Mouse (Mus musculus): ENCODE results near the gene Tbcd.

DNA sequence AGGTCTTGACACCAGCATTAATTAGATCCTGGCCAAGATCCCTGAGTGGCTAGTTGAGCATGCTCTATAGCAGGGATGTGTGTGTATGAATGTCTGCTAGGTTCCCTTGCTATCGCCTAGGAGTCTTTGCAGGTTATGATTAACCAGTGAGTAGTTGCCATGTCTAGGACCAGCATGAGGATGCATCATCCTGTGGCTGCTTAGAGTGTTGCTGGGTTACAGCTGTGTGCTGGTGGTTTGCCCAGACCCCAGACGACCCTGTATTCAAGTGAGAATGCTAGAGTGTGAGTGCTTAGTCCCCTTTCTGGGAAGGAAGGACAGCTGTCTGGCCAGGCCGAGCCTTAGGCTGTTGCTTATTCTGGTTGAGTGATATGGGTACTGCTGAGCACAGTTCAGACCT is 106.8 kb downstream of the Tbcd start:
- TF ChIP-seq CTCF (IDR thresholded peaks at IDR 0.05; ENCODE audit: borderline replicate concordance, extremely low read depth, insufficient read depth, insufficient read length), result no peak
- TF ChIP-seq POLR2A (IDR thresholded peaks at IDR 0.05; ENCODE audit: borderline replicate concordance, extremely low read depth, insufficient read depth, insufficient read length, poor library complexity, severe bottlenecking), result no peak

Measured in brain, embryonic 14.5 days (tissue).